Mouse (Mus musculus): Measurements from ENCODE around the gene Atp5e.

GRCm38 (mm10) chr2:174426856-174427255 is 37.0 kb downstream of the Atp5e start:
- no peak for TF ChIP-seq CTCF (IDR thresholded peaks at IDR 0.05; ENCODE audit: insufficient read depth, low read depth, low read length)
- no peak for TF ChIP-seq POLR2A (IDR thresholded peaks at IDR 0.05; ENCODE audit: insufficient read depth, low read depth, low read length)

Measured in olfactory bulb, adult 2 months (tissue).